Mouse (Mus musculus): ENCODE results near the gene Fgd6. TPM values are rescaled to one million over a fixed set of nuclear protein-coding genes. Genes with fewer than 3 reads are reported as not detected.

Gene Fgd6
- polyA plus RNA-seq, 1 experiment from 2014 or later, result 1.3 TPM

GRCm38 (mm10) chr10:94097081-94097845 lies 61.5 kb downstream of the Fgd6 start:
- Histone ChIP-seq H3K4me2 (ENCODE audit: low read length) (no peak overlapping the region), H3K4me3 (ENCODE audit: low read depth, low read length) (no peak overlapping the region), H3K36me3 (ENCODE audit: control insufficient read depth, insufficient read depth, low read length) (no peaks in the 10 kb centered on the region), H3K27me3 (replicated peaks; ENCODE audit: control insufficient read depth, insufficient read depth, low read length) (no peaks in the 10 kb centered on the region), H3K4me1 (ENCODE audit: control insufficient read depth, insufficient read depth, low read length) (no peaks in the 10 kb centered on the region), H3K9me3 (replicated peaks; ENCODE audit: control insufficient read depth, low read length) (no peaks in the 10 kb centered on the region), H3K27ac (ENCODE audit: low read depth, low read length) (no peak overlapping the region), H3K9ac (ENCODE audit: low read length) (no peak overlapping the region)
- DNase-seq (ENCODE audit: low spot score), result no peak
- ATAC-seq, result no peak
- WGBS, result 60% methylated on average over 3 of the region's 3 CpGs

GRCm38 (mm10) chr10:94098100-94098499 lies 62.3 kb downstream of the Fgd6 start:
- Histone ChIP-seq H3K9me3 (replicated peaks; ENCODE audit: control insufficient read depth, low read length) (no peaks in the 10 kb centered on the region), H3K4me3 (ENCODE audit: low read depth, low read length) (no peak overlapping the region), H3K27ac (ENCODE audit: low read depth, low read length) (no peak overlapping the region), H3K36me3 (ENCODE audit: control insufficient read depth, insufficient read depth, low read length) (no peaks in the 10 kb centered on the region), H3K27me3 (replicated peaks; ENCODE audit: control insufficient read depth, insufficient read depth, low read length) (no peaks in the 10 kb centered on the region), H3K9ac (ENCODE audit: low read length) (no peak overlapping the region), H3K4me2 (ENCODE audit: low read length) (no peak overlapping the region), H3K4me1 (ENCODE audit: control insufficient read depth, insufficient read depth, low read length) (no peaks in the 10 kb centered on the region)
- DNase-seq (ENCODE audit: low spot score) (no peak), ATAC-seq (no peak)
- WGBS, result 88% methylated on average over 3 of the region's 3 CpGs

GRCm38 (mm10) chr10:94105498-94105897 lies 69.7 kb downstream of the Fgd6 start:
- Histone ChIP-seq H3K9me3 (replicated peaks; ENCODE audit: control insufficient read depth, low read length) (no peaks in the 10 kb centered on the region), H3K27ac (ENCODE audit: low read depth, low read length) (no peak overlapping the region), H3K27me3 (replicated peaks; ENCODE audit: control insufficient read depth, insufficient read depth, low read length) (no peaks in the 10 kb centered on the region), H3K4me1 (ENCODE audit: control insufficient read depth, insufficient read depth, low read length) (no peaks in the 10 kb centered on the region), H3K4me2 (ENCODE audit: low read length) (no peak overlapping the region), H3K9ac (ENCODE audit: low read length) (no peak overlapping the region), H3K36me3 (ENCODE audit: control insufficient read depth, insufficient read depth, low read length) (no peaks in the 10 kb centered on the region), H3K4me3 (ENCODE audit: low read depth, low read length) (no peak overlapping the region)
- no peak for DNase-seq (ENCODE audit: low spot score)
- WGBS, result 93% methylated on average over 10 of the region's 10 CpGs
- ATAC-seq, result no peak

GRCm38 (mm10) chr10:94107168-94107567 lies 71.4 kb downstream of the Fgd6 start:
- no peaks in the 10 kb centered on the region for H3K27me3 ChIP-seq (replicated peaks; ENCODE audit: control insufficient read depth, insufficient read depth, low read length)
- no peak for DNase-seq (ENCODE audit: low spot score)
- no peak overlapping the region for H3K27ac ChIP-seq (ENCODE audit: low read depth, low read length)
- H3K4me2 ChIP-seq (ENCODE audit: low read length), result no peak overlapping the region
- ATAC-seq, result no peak
- no peaks in the 10 kb centered on the region for H3K4me1 ChIP-seq (ENCODE audit: control insufficient read depth, insufficient read depth, low read length)
- no peak overlapping the region for H3K4me3 ChIP-seq (ENCODE audit: low read depth, low read length)
- H3K36me3 ChIP-seq (ENCODE audit: control insufficient read depth, insufficient read depth, low read length), result no peaks in the 10 kb centered on the region
- H3K9ac ChIP-seq (ENCODE audit: low read length), result no peak overlapping the region
- WGBS, result 89% methylated on average over 4 of the region's 4 CpGs
- H3K9me3 ChIP-seq (replicated peaks; ENCODE audit: control insufficient read depth, low read length), result no peaks in the 10 kb centered on the region

- no peak overlapping the region for H3K4me2 ChIP-seq (ENCODE audit: low read length)
- no peak overlapping the region for H3K27ac ChIP-seq (ENCODE audit: low read depth, low read length)
- DNase-seq (ENCODE audit: low spot score), result no peak
- no peak for ATAC-seq
- H3K9me3 ChIP-seq (replicated peaks; ENCODE audit: control insufficient read depth, low read length), result no peaks in the 10 kb centered on the region
- no peaks in the 10 kb centered on the region for H3K4me1 ChIP-seq (ENCODE audit: control insufficient read depth, insufficient read depth, low read length)
- no peak overlapping the region for H3K4me3 ChIP-seq (ENCODE audit: low read depth, low read length)
- no peak overlapping the region for H3K9ac ChIP-seq (ENCODE audit: low read length)
- no peaks in the 10 kb centered on the region for H3K36me3 ChIP-seq (ENCODE audit: control insufficient read depth, insufficient read depth, low read length)
- H3K27me3 ChIP-seq (replicated peaks; ENCODE audit: control insufficient read depth, insufficient read depth, low read length), result no peaks in the 10 kb centered on the region
- WGBS, result 93% methylated on average over 7 of the region's 7 CpGs
Observed at GRCm38 (mm10) chr10:94107607-94108006, 71.8 kb downstream of the Fgd6 start.

GRCm38 (mm10) chr10:94108791-94109190 lies 73.0 kb downstream of the Fgd6 start:
- H3K4me3 ChIP-seq (ENCODE audit: low read depth, low read length), result no peak overlapping the region
- WGBS, result 94% methylated on average over 6 of the region's 6 CpGs
- H3K9ac ChIP-seq (ENCODE audit: low read length), result no peak overlapping the region
- no peaks in the 10 kb centered on the region for H3K4me1 ChIP-seq (ENCODE audit: control insufficient read depth, insufficient read depth, low read length)
- no peak overlapping the region for H3K27ac ChIP-seq (ENCODE audit: low read depth, low read length)
- H3K9me3 ChIP-seq (replicated peaks; ENCODE audit: control insufficient read depth, low read length), result no peaks in the 10 kb centered on the region
- H3K4me2 ChIP-seq (ENCODE audit: low read length), result no peak overlapping the region
- DNase-seq (ENCODE audit: low spot score), result no peak
- no peaks in the 10 kb centered on the region for H3K27me3 ChIP-seq (replicated peaks; ENCODE audit: control insufficient read depth, insufficient read depth, low read length)
- H3K36me3 ChIP-seq (ENCODE audit: control insufficient read depth, insufficient read depth, low read length), result no peaks in the 10 kb centered on the region
- no peak for ATAC-seq

GRCm38 (mm10) chr10:94110834-94111754 lies 75.3 kb downstream of the Fgd6 start:
- Histone ChIP-seq H3K9me3 (replicated peaks; ENCODE audit: control insufficient read depth, low read length) (no peaks in the 10 kb centered on the region), H3K4me2 (ENCODE audit: low read length) (no peak overlapping the region), H3K4me1 (ENCODE audit: control insufficient read depth, insufficient read depth, low read length) (no peaks in the 10 kb centered on the region), H3K4me3 (ENCODE audit: low read depth, low read length) (no peak overlapping the region), H3K9ac (ENCODE audit: low read length) (no peak overlapping the region), H3K36me3 (ENCODE audit: control insufficient read depth, insufficient read depth, low read length) (no peaks in the 10 kb centered on the region), H3K27me3 (replicated peaks; ENCODE audit: control insufficient read depth, insufficient read depth, low read length) (no peaks in the 10 kb centered on the region), H3K27ac (ENCODE audit: low read depth, low read length) (no peak overlapping the region)
- DNase-seq (ENCODE audit: low spot score) (no peak), ATAC-seq (no peak)
- 84% methylated on average over 9 of the region's 9 CpGs for WGBS

- Histone ChIP-seq H3K27me3 (replicated peaks; ENCODE audit: control insufficient read depth, insufficient read depth, low read length) (no peaks in the 10 kb centered on the region), H3K36me3 (ENCODE audit: control insufficient read depth, insufficient read depth, low read length) (no peaks in the 10 kb centered on the region), H3K4me3 (ENCODE audit: low read depth, low read length) (no peak overlapping the region), H3K4me2 (ENCODE audit: low read length) (no peak overlapping the region), H3K27ac (ENCODE audit: low read depth, low read length) (no peak overlapping the region), H3K4me1 (ENCODE audit: control insufficient read depth, insufficient read depth, low read length) (no peaks in the 10 kb centered on the region), H3K9ac (ENCODE audit: low read length) (no peak overlapping the region), H3K9me3 (replicated peaks; ENCODE audit: control insufficient read depth, low read length) (no peaks in the 10 kb centered on the region)
- no peak for ATAC-seq
- no peak for DNase-seq (ENCODE audit: low spot score)
- WGBS, result 85% methylated on average over 3 of the region's 3 CpGs
Observed at GRCm38 (mm10) chr10:94112207-94112606, 76.4 kb downstream of the Fgd6 start.

All from forebrain, embryonic 14.5 days (tissue).